Mouse (Mus musculus) embryonic facial prominence, embryonic 10.5 days (tissue): ENCODE data around the gene R3hdm2. TPM values are rescaled to one million over a fixed set of nuclear protein-coding genes. Genes with fewer than 3 reads are reported as not detected.

ENCODE experiments used
- DNase-seq: peaks from one replicate; pipeline ENCODE4 v3.0.0-alpha.2; 2017; ENCODE audit warnings: low spot score
- H3K27ac ChIP-seq: fragments of 300-500 bp; sonication (generic); replicated peaks from 2 replicates; pipeline ENCODE4 v1.5.1; 2016; ENCODE audit warnings: mild to moderate bottlenecking
- H3K27me3 ChIP-seq: fragments of 300-500 bp; sonication (generic); replicated peaks from 2 replicates; pipeline ENCODE4 v1.6.1; 2016; ENCODE audit warnings: low read depth, mild to moderate bottlenecking; ENCODE audit not compliant: poor library complexity, severe bottlenecking
- H3K36me3 ChIP-seq: fragments of 300-500 bp; sonication (generic); replicated peaks from 2 replicates; pipeline ENCODE4 v1.6.1; 2016; ENCODE audit warnings: mild to moderate bottlenecking, moderate library complexity
- H3K4me1 ChIP-seq: fragments of 300-500 bp; sonication (generic); 2 replicates; pipeline ENCODE4 v1.6.1; 2016
- H3K4me3 ChIP-seq: fragments of 300-500 bp; sonication (generic); 2 replicates; pipeline ENCODE4 v1.5.1; 2016; ENCODE audit warnings: mild to moderate bottlenecking, moderate library complexity
- H3K9me3 ChIP-seq: fragments of 300-500 bp; sonication (generic); 2 replicates; pipeline ENCODE4 v1.6.1; 2016; ENCODE audit warnings: mild to moderate bottlenecking
- WGBS: fragments of 180-500 bp; shearing (Covaris S2); methylation state at CpG from one replicate; pipeline ENCODE4 v1.1.7; 2016; 5-methylcytosine and 5-hydroxymethylcytosine counted together
- polyA plus RNA-seq: library from polyadenylated mRNA; unstranded; fragments of >200 nt; fragmentation: Nextera tagmentation; extraction: Ambion mirVana; gene quantifications from 2 replicates; pipeline ENCODE4 v1.2.1, GENCODE M21; 2016

Gene R3hdm2
- polyA plus RNA-seq, 1 experiment from 2014 or later, result 41.9 TPM

DNA sequence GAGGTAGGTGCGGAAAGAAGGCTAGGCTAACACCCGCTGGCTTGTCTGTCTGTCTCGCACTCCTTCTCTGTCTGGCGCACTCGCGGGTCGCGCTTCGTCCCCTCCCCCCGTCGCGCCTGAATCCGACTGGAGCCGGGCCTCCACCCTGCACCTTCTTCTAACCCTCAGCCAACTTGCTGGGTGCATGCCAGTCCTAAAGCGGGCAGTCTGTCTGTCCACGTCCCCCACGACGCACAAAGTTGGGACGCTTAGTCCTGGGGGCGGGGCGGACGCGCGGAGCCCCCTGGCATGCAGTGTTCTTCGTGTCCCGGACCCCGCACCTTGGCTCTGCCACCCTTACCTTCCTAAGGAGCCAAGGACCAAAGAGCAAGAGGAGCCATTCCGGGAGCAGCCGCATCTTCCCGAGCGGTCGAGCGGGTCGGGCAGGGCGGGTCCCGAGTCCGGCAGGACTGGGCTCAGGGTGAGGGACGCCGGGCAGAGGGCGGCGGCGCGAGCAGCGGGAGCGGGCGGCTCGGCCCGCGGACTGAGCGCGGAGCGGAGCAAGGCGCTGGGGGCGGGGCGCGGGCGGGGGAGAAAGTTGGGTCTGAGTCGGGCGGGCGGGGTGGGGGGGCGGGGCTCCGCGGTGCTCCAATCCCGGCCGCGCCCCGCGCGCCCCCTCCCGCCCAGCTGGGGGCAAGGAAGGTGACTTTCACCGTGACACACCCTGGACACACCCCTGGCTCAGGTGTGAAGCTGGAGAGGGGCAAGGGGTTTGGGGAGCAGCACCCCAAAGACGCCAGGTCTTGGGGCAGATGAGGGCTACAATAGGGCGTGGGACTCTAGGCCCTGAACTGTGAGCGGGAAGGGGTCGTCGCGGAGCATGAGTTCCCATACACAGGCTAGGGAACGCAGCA, 154.2 kb downstream of the R3hdm2 start, which contains the start of gene Nxph4:
TSS of gene Nxph4 (minus strand) at position 524 of the 893 bp plus-strand sequence.
- no peaks in the 10 kb centered on the region for H3K9me3 ChIP-seq
- WGBS, result under 1% methylated on average over 78 of the region's 78 CpGs
- peaks cover 12% of the 10 kb centered on the region for H3K36me3 ChIP-seq
- H3K4me3 ChIP-seq, result peak within 1 kb of the TSS; percentile 61
- peaks cover 68% of the 10 kb centered on the region for H3K4me1 ChIP-seq
- peak within 1 kb of the TSS; percentile 26 for H3K27ac ChIP-seq
- peaks cover 84% of the 10 kb centered on the region for H3K27me3 ChIP-seq
- DNase-seq, result peak; percentile 52

- H3K27ac ChIP-seq, result no peak overlapping the region
- WGBS, result 1% methylated on average over 30 of the region's 30 CpGs
- H3K36me3 ChIP-seq, result peaks cover 18% of the 10 kb centered on the region
- H3K27me3 ChIP-seq, result peaks cover 77% of the 10 kb centered on the region
- H3K4me1 ChIP-seq, result peaks cover 62% of the 10 kb centered on the region
- H3K4me3 ChIP-seq, result peak overlapping the region; percentile 61
- H3K9me3 ChIP-seq, result no peaks in the 10 kb centered on the region
- peak; percentile 53 for DNase-seq
Measured at GRCm38 (mm10) chr10:127534929-127535384, 154.8 kb downstream of the R3hdm2 start.

DNA sequence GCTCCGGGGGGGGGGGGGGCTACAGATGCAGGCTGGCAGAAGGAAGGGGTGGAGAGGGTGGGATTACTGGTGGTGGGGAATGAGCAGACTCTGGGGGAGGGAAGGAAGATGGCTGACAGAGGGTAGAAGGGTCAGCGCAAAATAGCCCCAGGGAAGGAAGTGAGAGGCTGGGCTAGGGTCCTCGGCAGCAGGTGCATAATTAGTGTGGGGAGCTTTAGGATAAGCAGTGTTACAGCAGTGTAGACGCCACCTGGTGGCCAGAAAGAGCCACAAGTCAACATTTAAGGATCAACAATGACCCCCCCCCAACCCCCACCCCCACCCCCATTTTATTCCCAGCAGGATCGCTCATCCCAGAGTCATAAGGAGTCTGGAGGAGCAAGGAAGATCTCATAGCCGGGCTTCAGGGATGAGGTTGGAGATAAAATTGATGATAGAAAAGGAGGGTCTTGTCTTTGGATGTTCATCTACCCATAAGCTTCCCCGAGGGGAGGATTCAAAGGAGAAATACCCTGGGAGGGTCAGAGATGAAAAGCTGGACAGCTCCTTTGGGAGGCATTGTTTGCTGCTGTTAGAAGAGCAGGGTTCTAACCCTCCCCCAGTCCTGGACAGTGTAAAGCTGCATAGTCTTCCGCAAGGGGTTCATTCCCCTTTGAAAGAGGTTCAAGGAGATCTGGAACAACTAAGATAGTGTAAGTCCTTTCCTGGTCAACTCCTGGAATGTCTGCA, 156.6 kb downstream of the R3hdm2 start:
- Histone ChIP-seq H3K27me3 (peaks cover 64% of the 10 kb centered on the region), H3K27ac (no peak overlapping the region), H3K9me3 (no peaks in the 10 kb centered on the region), H3K4me3 (no peak overlapping the region), H3K4me1 (peaks cover 47% of the 10 kb centered on the region), H3K36me3 (peaks cover 36% of the 10 kb centered on the region)
- 15% methylated on average over 8 of the region's 8 CpGs for WGBS
- DNase-seq, result peak; percentile 68

DNA sequence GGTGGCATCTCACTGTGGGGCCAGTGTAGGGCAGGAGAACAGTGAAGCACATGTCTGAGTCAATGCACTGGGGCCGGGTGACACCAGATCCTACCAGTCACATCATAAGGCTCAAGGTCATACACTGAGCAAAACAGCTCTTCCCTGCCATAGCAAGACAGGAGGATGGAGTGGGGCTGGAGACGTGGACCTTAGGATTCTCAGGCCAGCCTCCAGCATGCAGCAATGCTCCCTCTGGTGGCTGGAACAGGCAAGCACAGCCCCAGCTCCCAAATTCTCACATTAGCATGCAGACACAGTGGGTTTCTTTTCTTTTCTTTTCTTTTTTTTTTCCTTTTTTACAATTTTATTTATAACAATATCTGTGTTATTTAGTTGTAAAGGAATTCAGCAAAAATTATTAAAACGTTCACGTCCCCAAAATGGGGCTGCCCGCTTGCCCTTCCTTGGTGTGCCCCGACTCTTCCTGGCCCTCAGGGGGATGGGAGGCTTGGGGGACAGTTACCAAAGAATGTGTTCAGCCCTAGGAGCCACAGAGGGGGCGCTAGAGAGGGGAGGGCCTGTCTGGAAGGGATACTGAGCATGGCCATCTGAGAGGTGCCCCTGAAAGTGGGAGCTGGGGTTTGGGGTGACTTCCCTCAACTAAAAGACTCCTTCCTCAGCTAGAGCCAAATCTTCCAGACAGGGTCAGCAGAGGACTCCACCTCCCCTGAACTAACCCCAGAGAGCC, 157.9 kb downstream of the R3hdm2 start:
- Histone ChIP-seq H3K4me1 (peaks cover 37% of the 10 kb centered on the region), H3K4me3 (no peak overlapping the region), H3K27me3 (peaks cover 52% of the 10 kb centered on the region), H3K27ac (no peak overlapping the region), H3K36me3 (peaks cover 49% of the 10 kb centered on the region), H3K9me3 (no peaks in the 10 kb centered on the region)
- WGBS, result 24% methylated on average over 7 of the region's 7 CpGs
- DNase-seq, result peak; percentile 82

DNA sequence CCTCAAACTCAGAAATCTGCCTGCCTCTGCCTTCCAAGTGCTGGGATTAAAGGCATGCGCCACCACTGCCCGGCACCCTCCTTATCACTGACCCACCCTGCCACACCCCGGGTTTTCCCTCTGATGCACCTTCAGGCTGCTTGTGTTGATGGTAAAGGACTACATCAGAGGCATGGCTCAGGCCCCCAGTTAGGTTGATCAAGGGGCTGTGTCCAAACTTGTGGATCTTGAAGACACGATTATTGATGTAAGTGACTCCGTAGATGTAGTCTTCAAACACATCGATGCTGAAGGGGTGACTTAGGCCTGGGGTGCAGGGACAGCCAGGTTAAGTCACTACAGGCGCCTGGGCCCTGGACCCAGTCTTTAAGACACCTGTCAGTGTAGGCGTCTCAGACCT, 161.4 kb downstream of the R3hdm2 start:
- Histone ChIP-seq H3K27me3 (peaks cover 17% of the 10 kb centered on the region), H3K4me1 (peaks cover 12% of the 10 kb centered on the region), H3K27ac (no peak overlapping the region), H3K9me3 (no peaks in the 10 kb centered on the region), H3K36me3 (peaks cover 84% of the 10 kb centered on the region), H3K4me3 (no peak overlapping the region)
- WGBS, result 92% methylated on average over 8 of the region's 8 CpGs
- DNase-seq, result no peak

DNA sequence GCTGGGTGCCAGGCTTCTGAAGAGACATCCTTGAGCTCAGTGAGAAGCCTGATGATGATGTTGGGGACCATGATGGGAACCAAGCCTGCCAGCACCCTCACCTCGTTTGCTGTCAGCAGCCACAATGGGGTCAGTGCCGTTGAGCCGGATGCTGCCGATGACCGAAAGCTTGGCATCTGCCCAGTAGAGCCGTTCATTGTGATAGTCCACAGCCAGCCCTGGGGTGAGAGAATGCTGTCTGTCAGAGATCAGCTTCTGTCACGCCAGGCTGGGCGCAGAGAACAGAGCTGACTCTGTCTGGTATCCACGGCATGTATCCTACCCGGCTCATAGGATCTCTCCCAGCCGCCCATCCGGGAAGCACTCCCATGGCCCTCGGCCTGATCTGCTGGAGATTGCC, 162.0 kb downstream of the R3hdm2 start:
- Histone ChIP-seq H3K27ac (no peak overlapping the region), H3K4me3 (no peak overlapping the region), H3K4me1 (peaks cover 7% of the 10 kb centered on the region; the same call in 1 of the 2 replicates), H3K36me3 (peaks cover 90% of the 10 kb centered on the region), H3K27me3 (peaks cover 11% of the 10 kb centered on the region), H3K9me3 (no peaks in the 10 kb centered on the region)
- no peak for DNase-seq
- WGBS, result 80% methylated on average over 13 of the region's 13 CpGs

- Histone ChIP-seq H3K4me1 (peaks cover 4% of the 10 kb centered on the region; the same call in 1 of the 2 replicates), H3K4me3 (no peak overlapping the region), H3K27ac (no peak overlapping the region), H3K27me3 (peaks cover 6% of the 10 kb centered on the region; the same call in 1 of the 2 replicates), H3K9me3 (no peaks in the 10 kb centered on the region), H3K36me3 (peaks cover 96% of the 10 kb centered on the region)
- no peak for DNase-seq
- 57% methylated on average over 6 of the region's 6 CpGs for WGBS
Measured at GRCm38 (mm10) chr10:127542720-127543119, 162.6 kb downstream of the R3hdm2 start.

- Histone ChIP-seq H3K27ac (no peak overlapping the region), H3K36me3 (peaks cover 100% of the 10 kb centered on the region), H3K27me3 (0 out of 2 replicates have a peak, but pooled peaks cover 5% of the 10 kb centered on the region), H3K4me1 (peaks cover 3% of the 10 kb centered on the region; the same call in 1 of the 2 replicates), H3K4me3 (no peak overlapping the region), H3K9me3 (no peaks in the 10 kb centered on the region)
- DNase-seq, result no peak
- 86% methylated on average over 3 of the region's 3 CpGs for WGBS
Measured at GRCm38 (mm10) chr10:127543916-127544315, 163.8 kb downstream of the R3hdm2 start.

GRCm38 (mm10) chr10:127544375-127544774, 164.2 kb downstream of the R3hdm2 start:
- WGBS, result 95% methylated on average over 20 of the region's 20 CpGs
- peaks cover 100% of the 10 kb centered on the region for H3K36me3 ChIP-seq

DNA sequence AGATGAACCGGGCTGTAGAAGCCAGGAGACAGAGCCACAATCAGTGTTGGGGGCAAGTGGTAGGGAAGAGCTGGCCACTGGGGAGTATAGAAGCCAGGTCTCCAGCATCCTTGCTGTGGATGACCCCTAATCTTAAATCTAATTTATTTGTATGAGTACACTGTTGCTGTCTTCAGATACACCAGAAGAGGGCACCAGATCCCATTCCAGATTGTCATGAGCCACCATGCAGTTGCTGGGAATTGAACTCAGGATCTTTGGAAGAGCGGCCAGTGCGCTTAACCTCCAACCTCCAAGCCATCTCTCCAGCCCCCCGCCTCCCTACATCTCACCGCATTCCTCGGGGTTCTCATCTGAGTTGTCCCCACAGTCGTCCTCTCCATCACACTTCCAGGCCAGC, 166.4 kb downstream of the R3hdm2 start:
- Histone ChIP-seq H3K36me3 (peaks cover 100% of the 10 kb centered on the region), H3K9me3 (no peaks in the 10 kb centered on the region), H3K4me1 (peaks cover 3% of the 10 kb centered on the region; the same call in 1 of the 2 replicates), H3K27ac (no peak overlapping the region), H3K27me3 (no peaks in the 10 kb centered on the region), H3K4me3 (no peak overlapping the region)
- DNase-seq, result no peak
- WGBS, result 89% methylated on average over 7 of the region's 7 CpGs

More at GRCm38 (mm10) chr10:127544375-127544774, 164.2 kb downstream of the R3hdm2 start:
- H3K9me3 ChIP-seq, result no peaks in the 10 kb centered on the region
- no peak overlapping the region for H3K27ac ChIP-seq
- no peak overlapping the region for H3K4me3 ChIP-seq
- H3K27me3 ChIP-seq, result 0 out of 2 replicates have a peak, but pooled peaks cover 5% of the 10 kb centered on the region
- H3K4me1 ChIP-seq, result peaks cover 3% of the 10 kb centered on the region; the same call in 1 of the 2 replicates
- DNase-seq, result no peak

- H3K27ac ChIP-seq, result no peak overlapping the region
- DNase-seq, result no peak
- no peaks in the 10 kb centered on the region for H3K4me1 ChIP-seq
- H3K27me3 ChIP-seq, result no peaks in the 10 kb centered on the region
- no peaks in the 10 kb centered on the region for H3K9me3 ChIP-seq
- 96% methylated on average over 15 of the region's 15 CpGs for WGBS
- H3K36me3 ChIP-seq, result peaks cover 100% of the 10 kb centered on the region
- H3K4me3 ChIP-seq, result no peak overlapping the region
Measured at GRCm38 (mm10) chr10:127548236-127548635, 168.1 kb downstream of the R3hdm2 start.
